Mouse (Mus musculus): ENCODE data around the gene Hip1. TPM values are rescaled to one million over a fixed set of nuclear protein-coding genes. Genes with fewer than 3 reads are reported as not detected.

Gene Hip1
- polyA plus RNA-seq, 1 experiment from 2014 or later, result 8.0 TPM

Small RNA genes within 50 kb of the gene (microRNA-seq; reads per million reads assigned to microRNA genes)
- 2.1 reads per million for gene Mir7033

Other genes with a start within 250 kb of the Hip1 start
- 0.13 and 0.26 TPM in 2 replicates for gene Fkbp6, start 195.1 kb downstream of the Hip1 start, polyA plus RNA-seq (2016; fragmentation: Nextera tagmentation; extraction: Ambion mirVana)
- gene Trim50, start 191.8 kb downstream of the Hip1 start, polyA plus RNA-seq (2016; fragmentation: Nextera tagmentation; extraction: Ambion mirVana), result not detected in 2 replicates
- 30.9 and 33.6 TPM in 2 replicates for gene Nsun5, start 175.2 kb downstream of the Hip1 start, polyA plus RNA-seq (2016; fragmentation: Nextera tagmentation; extraction: Ambion mirVana)
- 12.2 and 13.8 TPM in 2 replicates for gene Pom121, start 150.6 kb downstream of the Hip1 start, polyA plus RNA-seq (2016; fragmentation: Nextera tagmentation; extraction: Ambion mirVana)
- not detected in 2 replicates for gene Ccl26, start 18.4 kb upstream of the Hip1 start, polyA plus RNA-seq (2016; fragmentation: Nextera tagmentation; extraction: Ambion mirVana)
- gene Ccl24, start 27.9 kb upstream of the Hip1 start, polyA plus RNA-seq (2016; fragmentation: Nextera tagmentation; extraction: Ambion mirVana), result 9.8 and 10.2 TPM in 2 replicates
- 15.8 and 17.3 TPM in 2 replicates for gene Rhbdd2, start 87.5 kb upstream of the Hip1 start, polyA plus RNA-seq (2016; fragmentation: Nextera tagmentation; extraction: Ambion mirVana)
- gene Por, start 124.9 kb upstream of the Hip1 start, polyA plus RNA-seq (2016; fragmentation: Nextera tagmentation; extraction: Ambion mirVana), result 34.7 and 36.6 TPM in 2 replicates
- gene Tmem120a, start 199.3 kb upstream of the Hip1 start, polyA plus RNA-seq (2016; fragmentation: Nextera tagmentation; extraction: Ambion mirVana), result 17.4 and 21.5 TPM in 2 replicates
- gene Styxl1, start 233.3 kb upstream of the Hip1 start, polyA plus RNA-seq (2016; fragmentation: Nextera tagmentation; extraction: Ambion mirVana), result 0.16 TPM in 1 of 2 replicates, not detected in the other
- gene Mdh2, start 233.4 kb upstream of the Hip1 start, polyA plus RNA-seq (2016; fragmentation: Nextera tagmentation; extraction: Ambion mirVana), result 451 and 473 TPM in 2 replicates

All from liver, embryonic 12.5 days (tissue).